Mouse (Mus musculus) fibroblast of lung, adult 2 months (primary cell): Measurements from ENCODE around the gene Wnt5b.

Source experiments
- DNase-seq: peaks from one replicate; pipeline ENCODE4 v3.0.0-alpha.2; 2011; ENCODE audit warnings: low read depth

The Wnt5b gene

GRCm38 (mm10) chr6:119521931-119522391, 22.2 kb downstream of the Wnt5b start:
- no peak for DNase-seq

DNA sequence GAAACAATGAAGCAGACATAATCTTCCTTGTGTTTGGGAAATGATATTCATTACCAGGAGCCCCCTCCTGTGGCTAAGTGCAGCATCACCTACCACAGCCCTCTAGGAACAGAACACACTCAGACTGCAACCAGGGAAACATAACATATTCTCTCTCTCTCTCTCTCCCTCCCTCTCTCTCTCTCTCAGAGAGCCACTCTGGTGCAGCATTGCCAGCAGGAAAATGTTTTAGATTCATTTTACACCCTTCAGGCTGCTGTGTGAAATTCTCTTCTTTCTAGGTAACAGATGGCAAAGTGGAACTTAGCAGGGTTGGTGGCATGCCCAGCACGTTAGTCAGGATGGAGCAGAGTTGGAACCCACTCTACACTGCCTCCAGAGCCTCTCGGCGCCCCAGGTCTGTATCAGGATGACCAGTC, 22.7 kb downstream of the Wnt5b start:
- DNase-seq: peak; percentile 26

GRCm38 (mm10) chr6:119520731-119521130, 23.4 kb downstream of the Wnt5b start:
- no peak for DNase-seq

- DNase-seq: no peak
These were observed 30.1 kb downstream of the Wnt5b start for GRCm38 (mm10) chr6:119514085-119514484.

DNA sequence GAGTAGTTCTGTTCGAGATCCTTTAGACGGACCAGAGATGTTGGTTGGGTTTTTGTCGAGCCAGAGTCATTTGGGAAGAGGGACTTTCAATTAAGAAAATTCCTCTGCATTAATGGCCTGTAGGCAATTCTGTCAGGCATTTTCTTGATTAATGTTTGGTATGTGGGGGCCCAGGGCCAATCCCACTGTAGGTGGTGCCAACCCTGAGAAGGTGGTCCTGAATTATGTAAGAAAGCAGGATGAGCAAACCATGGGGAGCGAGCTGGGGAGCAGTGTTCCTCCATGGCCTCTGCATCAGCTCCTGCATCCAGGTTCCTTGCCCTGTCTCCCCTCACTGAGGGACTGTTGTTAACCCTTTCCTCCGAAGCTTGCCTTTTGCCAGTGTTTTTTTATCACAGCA, 30.7 kb downstream of the Wnt5b start:
- no peak for DNase-seq

GRCm38 (mm10) chr6:119512701-119513100, 31.4 kb downstream of the Wnt5b start:
- DNase-seq: peak; percentile 38

GRCm38 (mm10) chr6:119509437-119510037, 34.6 kb downstream of the Wnt5b start:
- peak; percentile 54 for DNase-seq

- DNase-seq: no peak
These were observed 35.3 kb downstream of the Wnt5b start for GRCm38 (mm10) chr6:119508634-119509375.

DNA sequence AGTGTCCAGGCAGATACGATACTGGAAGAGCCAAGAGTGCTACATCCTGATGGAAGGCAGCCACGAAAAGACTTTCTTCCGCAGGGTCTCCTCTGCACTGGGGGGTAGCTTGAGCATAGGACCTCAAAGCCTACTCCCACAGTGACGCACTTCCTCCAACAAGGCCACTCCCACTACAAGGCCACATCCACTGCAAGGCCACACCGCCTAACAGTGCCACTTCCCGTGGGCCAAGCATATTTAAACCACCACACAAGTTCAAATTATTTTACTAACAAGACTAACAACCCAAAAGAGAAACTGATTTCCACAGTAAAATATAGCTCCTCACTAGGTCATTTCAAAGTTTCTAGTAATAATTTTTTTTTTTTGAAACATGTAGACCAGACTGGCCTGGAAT, 35.9 kb downstream of the Wnt5b start:
- DNase-seq: no peak

GRCm38 (mm10) chr6:119505525-119506225, 38.5 kb downstream of the Wnt5b start:
- no peak for DNase-seq

DNA sequence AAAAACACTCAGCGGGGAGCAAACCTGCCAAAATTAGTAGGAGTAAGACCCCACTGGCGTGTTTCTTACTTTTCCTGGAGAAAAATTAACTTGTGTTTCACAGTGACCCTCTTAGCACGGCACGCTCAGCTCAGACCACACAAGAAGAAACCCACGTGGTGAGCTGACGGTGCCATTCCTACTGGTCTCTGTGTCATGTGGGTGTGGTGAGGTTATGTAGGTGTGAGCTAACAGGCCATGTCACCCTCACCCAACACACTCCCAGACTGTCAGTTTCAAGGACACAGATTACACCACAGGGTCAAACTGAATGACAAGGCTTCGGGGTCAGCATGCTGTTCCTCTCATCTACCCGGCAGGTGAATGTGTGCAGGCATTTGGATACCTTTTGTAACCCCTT, 39.4 kb downstream of the Wnt5b start:
- DNase-seq: no peak

DNA sequence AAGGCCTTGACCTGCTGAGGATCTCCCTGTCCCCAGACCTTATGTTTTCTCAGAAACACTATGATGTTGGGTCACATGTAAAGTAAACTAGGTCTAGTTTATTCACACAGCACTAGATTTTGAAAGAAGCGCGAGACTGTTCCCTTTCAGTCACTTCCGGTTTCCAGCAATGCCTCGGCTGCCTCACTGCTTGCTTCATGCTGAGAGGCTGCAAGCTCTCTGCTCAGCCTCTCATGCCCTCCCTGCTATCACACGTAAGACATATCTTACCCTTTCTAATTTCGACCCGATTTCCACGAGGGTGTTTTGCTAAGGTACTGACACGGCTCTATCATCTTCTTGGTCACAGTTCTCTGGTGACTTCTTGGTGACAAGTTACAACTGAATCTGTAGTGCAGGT, 42.1 kb downstream of the Wnt5b start:
- no peak for DNase-seq

DNA sequence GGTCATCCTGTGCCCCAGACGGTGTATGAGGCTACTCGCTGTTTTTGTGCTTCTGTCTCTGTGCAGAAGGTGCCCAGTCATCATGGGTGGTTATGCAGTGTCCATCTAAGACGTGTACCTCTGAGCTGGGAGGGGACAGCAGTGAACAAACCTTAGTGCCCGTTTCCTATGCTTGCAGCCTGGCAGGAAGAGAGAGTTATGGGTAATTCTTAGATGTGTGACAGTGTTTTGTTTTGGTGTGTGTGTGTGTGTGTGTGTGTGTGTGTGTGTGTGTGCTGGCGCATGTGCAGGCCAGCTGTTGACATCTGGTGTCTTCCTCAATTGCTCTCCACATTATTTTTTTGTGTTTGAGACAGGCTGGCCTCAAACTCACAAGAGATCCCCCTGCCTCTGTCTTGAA, 44.1 kb downstream of the Wnt5b start:
- no peak for DNase-seq

- no peak for DNase-seq
These were observed 44.9 kb downstream of the Wnt5b start for GRCm38 (mm10) chr6:119499271-119499670.

GRCm38 (mm10) chr6:119492630-119493014, 51.5 kb downstream of the Wnt5b start:
- no peak for DNase-seq

DNA sequence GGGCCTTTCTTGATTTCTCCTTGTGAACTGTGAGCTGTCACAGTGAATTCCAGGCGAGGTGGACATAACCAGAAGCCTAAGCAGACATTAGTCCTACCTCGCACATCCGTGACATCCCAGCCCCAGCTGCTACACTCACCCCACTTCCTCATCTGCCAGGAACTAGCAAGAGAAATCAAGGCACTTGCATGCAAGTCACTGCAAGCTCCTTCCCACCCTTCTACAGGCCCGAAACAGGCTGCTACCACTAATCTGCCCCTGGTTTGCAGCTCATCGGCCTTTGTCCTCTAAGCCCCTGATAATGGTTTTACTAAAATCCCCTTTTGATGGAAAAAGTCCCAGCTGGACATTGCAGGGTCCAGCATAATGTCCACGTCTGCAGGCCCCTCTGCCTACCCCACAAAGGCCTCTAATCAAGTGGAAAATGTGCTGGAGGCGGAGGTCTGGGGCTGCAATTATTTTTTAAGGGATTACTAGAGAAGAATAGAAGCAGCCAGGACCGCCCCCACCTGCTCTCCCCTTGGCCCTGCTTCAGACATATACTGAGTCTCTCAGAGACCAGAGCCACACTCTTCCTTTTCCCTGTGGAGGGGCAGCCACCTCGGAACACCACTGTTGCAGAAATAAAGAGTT, 52.0 kb downstream of the Wnt5b start:
- DNase-seq: no peak

GRCm38 (mm10) chr6:119491006-119491405, 53.1 kb downstream of the Wnt5b start:
- DNase-seq: no peak

DNA sequence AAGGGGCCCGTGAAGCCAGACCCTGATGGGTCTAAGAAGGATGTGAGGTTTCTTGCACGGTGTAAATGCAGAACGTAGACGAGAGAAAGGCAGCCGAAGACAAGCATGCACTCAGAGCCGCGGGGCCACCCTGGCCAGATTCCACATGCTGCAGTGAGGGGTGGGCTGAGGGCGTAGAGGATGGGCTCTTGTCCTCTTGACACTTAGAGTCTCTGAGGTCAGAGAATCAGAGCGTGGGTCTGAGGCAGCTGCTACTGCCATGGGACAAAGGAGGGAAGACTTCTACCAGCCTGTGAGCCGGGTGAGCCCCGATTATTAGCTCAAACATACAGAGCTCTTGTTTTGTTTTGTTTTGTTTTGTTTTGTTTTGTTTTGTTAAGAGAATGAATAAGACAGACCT, 53.6 kb downstream of the Wnt5b start:
- no peak for DNase-seq

DNA sequence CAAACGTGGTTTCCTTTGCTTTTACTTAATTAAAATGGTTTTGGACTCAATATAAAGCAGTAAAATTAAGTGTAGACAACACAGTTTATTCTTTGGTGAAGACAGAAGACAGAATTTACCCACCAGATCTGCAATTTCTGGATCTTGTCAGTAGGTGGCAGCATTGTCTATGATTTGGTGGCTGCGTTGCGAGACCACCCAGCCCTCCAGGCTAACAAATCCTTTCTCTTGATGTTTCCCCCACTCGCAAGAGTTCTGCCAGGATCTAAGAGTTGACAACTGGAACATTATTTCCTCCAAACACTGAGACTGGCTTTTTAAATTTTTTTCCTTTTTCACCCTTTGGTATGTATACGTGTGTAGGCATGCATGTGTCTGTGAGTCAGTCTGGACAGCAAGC, 54.4 kb downstream of the Wnt5b start:
- DNase-seq: no peak

DNA sequence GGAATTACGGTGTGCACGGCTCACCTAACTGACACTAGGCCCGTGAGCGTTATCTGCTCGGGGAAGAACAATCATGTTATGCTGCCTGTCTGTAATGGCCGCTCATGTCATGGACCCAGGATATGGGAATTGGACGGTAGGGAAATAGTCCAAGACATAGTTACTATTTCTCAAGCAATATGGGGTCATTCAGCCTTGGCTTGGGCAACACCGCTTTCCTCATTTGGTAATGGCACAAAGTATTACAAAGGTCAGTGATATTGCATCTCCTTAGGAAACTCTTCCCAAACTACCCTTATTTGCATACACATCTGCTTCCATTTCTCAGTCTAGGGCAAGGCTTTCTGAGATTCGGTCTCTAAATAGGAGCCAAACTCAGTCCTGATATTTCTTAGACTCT, 56.5 kb downstream of the Wnt5b start:
- no peak for DNase-seq

DNA sequence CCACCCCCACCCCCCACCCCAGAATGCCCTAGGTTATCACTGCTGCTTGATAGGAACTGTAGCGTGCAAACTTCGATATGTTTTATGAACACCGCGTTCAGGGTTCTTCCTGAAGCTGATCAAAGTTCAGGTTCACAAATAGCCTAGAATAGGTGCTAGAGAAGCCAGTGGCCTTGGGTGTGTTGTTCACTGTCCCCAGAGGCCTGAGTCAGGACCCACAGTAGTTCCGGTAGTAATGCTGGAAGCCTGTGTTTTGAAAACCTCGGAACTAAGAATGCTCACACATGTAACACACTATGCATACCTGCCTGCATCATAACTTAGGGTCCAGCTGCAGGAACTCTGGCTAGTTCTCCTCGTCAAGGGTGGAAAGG, 57.1 kb downstream of the Wnt5b start:
- no peak for DNase-seq

DNA sequence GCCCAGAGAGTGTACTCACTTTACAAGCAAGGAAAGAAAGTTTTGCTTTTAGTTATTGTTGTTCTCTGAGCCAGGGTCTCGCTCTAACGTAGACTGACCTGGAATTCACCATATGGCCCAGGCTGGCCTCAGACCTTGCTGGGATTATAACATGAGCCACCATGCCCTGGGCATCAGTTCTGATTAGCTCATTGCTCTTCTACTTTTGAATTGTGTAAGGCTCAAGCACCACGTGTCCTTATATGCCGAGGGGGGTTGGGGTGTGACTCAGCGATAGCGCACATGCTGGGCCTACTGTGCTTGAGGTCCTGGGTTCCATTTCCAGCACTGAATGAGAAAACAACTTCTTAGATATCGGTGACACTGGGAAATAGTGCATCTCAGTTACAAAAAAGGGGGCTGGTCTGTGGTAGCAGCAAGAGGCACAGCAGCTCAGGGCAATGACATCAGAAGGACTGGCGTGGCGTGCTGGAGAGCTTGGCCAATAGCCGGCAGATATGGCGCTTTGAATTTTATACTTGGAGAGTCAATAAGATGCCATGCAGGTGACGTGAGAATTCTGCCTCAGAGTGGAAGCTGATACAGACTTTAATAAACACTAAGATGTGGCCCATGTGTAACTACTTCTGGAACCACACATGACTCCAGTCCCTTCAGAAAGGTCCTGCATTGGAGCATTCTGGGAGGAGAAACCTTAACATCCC, 57.6 kb downstream of the Wnt5b start:
- DNase-seq: no peak
